Comparison of ENCODE assay signal across 8 mouse cellular contexts in the genomic region with DNA sequence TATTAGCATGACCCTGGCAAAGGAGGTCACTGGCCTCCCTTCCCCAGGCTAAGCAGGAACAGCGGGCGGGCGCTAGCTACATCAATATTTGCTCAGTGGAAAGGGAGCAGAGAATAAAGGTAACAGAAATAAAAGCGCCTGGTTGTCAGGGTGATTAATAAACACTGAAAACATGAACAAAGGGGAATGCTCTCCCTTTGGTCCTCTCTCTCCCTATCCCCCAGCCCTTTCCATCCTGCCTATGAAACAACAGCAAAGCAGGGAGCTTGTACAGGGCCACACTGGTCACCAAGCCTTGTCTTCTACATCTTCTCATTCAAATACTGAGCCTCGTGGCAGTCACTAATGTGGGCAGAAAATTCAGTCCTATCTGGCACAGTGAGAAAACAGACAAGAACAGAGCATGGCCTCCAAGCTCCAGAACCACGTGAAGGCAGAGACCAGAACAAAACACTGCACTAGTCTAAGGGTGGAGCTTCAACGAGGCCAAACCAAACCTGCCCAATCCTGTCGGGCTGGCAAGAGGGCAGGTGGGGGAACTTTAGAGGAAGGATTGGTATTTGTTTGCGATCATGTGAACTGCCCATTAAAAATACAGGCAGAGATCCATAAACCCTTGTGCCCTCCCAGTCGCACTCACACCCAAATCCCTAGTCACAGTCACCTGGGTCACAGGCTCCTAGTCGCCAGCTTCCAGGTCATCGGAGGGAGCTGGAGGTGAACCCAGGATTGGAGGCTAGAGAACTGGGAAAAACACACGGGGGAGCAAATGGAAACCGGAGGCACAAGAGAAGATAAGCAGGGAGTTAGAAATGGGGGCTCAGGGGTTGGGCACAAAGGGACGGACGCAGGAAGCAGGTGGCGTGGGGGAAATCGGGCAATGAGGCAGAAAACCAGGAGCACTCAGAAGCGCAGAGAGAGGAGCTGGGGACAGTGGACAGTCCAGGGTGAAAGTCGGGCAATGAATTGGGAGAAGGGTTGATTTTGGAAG. TPM values are rescaled to one million over a fixed set of nuclear protein-coding genes. Genes with fewer than 3 reads are reported as not detected.
DNase-seq lines count a peak whose midpoint lies in the region; ATAC-seq and TF ChIP-seq lines count a peak whose summit lies in the region.

No protein-coding gene starts in this region.

- H3K36me3 ChIP-seq in heart, postnatal 0 days (replicated peaks; ENCODE audit: control insufficient read depth, insufficient read depth, low read length): no peaks in the 10 kb centered on the region

- H3K4me2 ChIP-seq in heart, postnatal 0 days (ENCODE audit: low read depth, low read length): peak overlapping the region; percentile 77

- H3K4me1 ChIP-seq in heart, postnatal 0 days (ENCODE audit: control insufficient read depth, insufficient read depth): peaks cover 50% of the 10 kb centered on the region

- no peak for TF ChIP-seq EP300 in heart, postnatal 0 days (IDR thresholded peaks at IDR 0.05; ENCODE audit: low read depth)

- peak; percentile 25 to 41 for DNase-seq in frontal cortex, postnatal 36 days (ENCODE audit: low spot score in 2 of 2)
- no peak for DNase-seq in frontal cortex, postnatal 25 days (ENCODE audit: low spot score in 2 of 2)
- no peak for DNase-seq in Patski (ENCODE audit: low read depth, low spot score)
- DNase-seq in embryo, embryonic 10 days (ENCODE audit: low spot score): peak; percentile 73
- peak; percentile 34 for DNase-seq in heart, postnatal 0 days (ENCODE audit: low spot score)
- DNase-seq in kidney, postnatal 4 days: peak; percentile 42 to 62
- DNase-seq in lung, postnatal 4 days: peak; percentile 54 to 68
- DNase-seq in right cerebral cortex, postnatal 25 days: peak; percentile 23

- no peaks in the 10 kb centered on the region for H3K9me3 ChIP-seq in heart, postnatal 0 days (replicated peaks; ENCODE audit: control insufficient read depth, low read length)

- WGBS in heart, postnatal 0 days: 21% methylated on average over 20 of the region's 20 CpGs

- peak overlapping the region; percentile 52 for H3K4me3 ChIP-seq in heart, postnatal 0 days (ENCODE audit: low read depth, low read length)

- no peaks in the 10 kb centered on the region for H3K27me3 ChIP-seq in Patski
- H3K27me3 ChIP-seq in heart, postnatal 0 days (ENCODE audit: control insufficient read depth, insufficient read depth, low read length): no peaks in the 10 kb centered on the region

- CTCF ChIA-PET in Patski (lab: Charles Lee): interaction anchor here (0.8 to 0.9 kb wide), 2 partner anchors 19 to 20 kb away, joined by 3 read pairs; a partner anchor contains a TSS

- in situ Hi-C loops in Patski (cut with MboI; ENCODE audit: low pct_unique_long_range_greater_than_20kb): no loop called here

- POLR2A ChIA-PET in Patski (lab: Charles Lee): interaction anchor here (1.0 kb wide), 1 partner anchor 19 kb away, joined by 4 read pairs; a partner anchor contains a TSS

- TF ChIP-seq CTCF in Patski (IDR thresholded peaks at IDR 0.05): no peak
- no peak for TF ChIP-seq CTCF in heart, postnatal 0 days (IDR thresholded peaks at IDR 0.05; ENCODE audit: low read depth)

- H3K9ac ChIP-seq in heart, postnatal 0 days (replicated peaks; ENCODE audit: low read depth, low read length): peak overlapping the region; percentile 62

- ATAC-seq in Patski: peak; percentile 38
- no peak for ATAC-seq in heart, postnatal 0 days (ENCODE audit: insufficient read depth, low read depth)

- peak overlapping the region; percentile 85 for H3K27ac ChIP-seq in heart, postnatal 0 days (ENCODE audit: low read depth)

RNA-seq across cellular contexts. Expression of a gene that starts 0.9 kb away (rescaled TPM):
- 32.8 TPM for polyA plus RNA-seq in Patski (2021)
- total RNA-seq in heart, postnatal 0 days (2014; rRNA removed; ENCODE audit: low replicate concordance): 14.1 and 20.3 TPM in 2 replicates
- polyA plus RNA-seq in heart, postnatal 0 days (2015; fragmentation: Nextera tagmentation; extraction: Ambion mirVana): 7.1 and 7.9 TPM in 2 replicates

RNA-seq across cellular contexts. Expression of a gene that starts 19.2 kb away (rescaled TPM):
- 47.8 TPM for polyA plus RNA-seq in Patski (2021)
- total RNA-seq in heart, postnatal 0 days (2014; rRNA removed; ENCODE audit: low replicate concordance): 12.9 and 19.4 TPM in 2 replicates
- 1.8 and 2.9 TPM in 2 replicates for polyA plus RNA-seq in heart, postnatal 0 days (2015; fragmentation: Nextera tagmentation; extraction: Ambion mirVana)

RNA-seq across cellular contexts. Expression of a gene that starts 41.9 kb away (rescaled TPM):
- 75.9 TPM for polyA plus RNA-seq in Patski (2021)
- 0.23 and 0.27 TPM in 2 replicates for total RNA-seq in heart, postnatal 0 days (2014; rRNA removed; ENCODE audit: low replicate concordance)
- 2.2 and 4.5 TPM in 2 replicates for polyA plus RNA-seq in heart, postnatal 0 days (2015; fragmentation: Nextera tagmentation; extraction: Ambion mirVana)

Comparison
In these comparisons a context has a peak if more than half of its experiments do, and no peak if none do; other contexts are left out.
1. DNase-seq: peak in frontal cortex, postnatal 36 days (2 of 2), embryo, embryonic 10 days (single experiment), heart, postnatal 0 days (single experiment), kidney, postnatal 4 days (2 of 2), lung, postnatal 4 days (2 of 2) and right cerebral cortex, postnatal 25 days (single experiment); none in frontal cortex, postnatal 25 days (0 of 2) and Patski (single experiment).
2. RNA of a gene that starts 19.2 kb away (polyA plus RNA-seq): 47.8 TPM in Patski (single experiment); 1.8 to 2.9 TPM in heart, postnatal 0 days; every median in the first group is over 10 times any median in the second.
3. RNA of a gene that starts 41.9 kb away (polyA plus RNA-seq): 75.9 TPM in Patski (single experiment); 2.2 to 4.5 TPM in heart, postnatal 0 days; every median in the first group is over 10 times any median in the second.